Mouse (Mus musculus) ES-Bruce4 (cell line): ENCODE data around the gene Cdca3. TPM values are rescaled to one million over a fixed set of nuclear protein-coding genes. Genes with fewer than 3 reads are reported as not detected.
A peak's percentile ranks its signal among the peaks of the same experiment; 100 is the strongest.
"Not testable (repeated sequence)": the region's sequence is repeated elsewhere in the genome, so short reads cannot be mapped to it uniquely, and the experiment has no call there.

ENCODE experiments used
- H3K27ac ChIP-seq: 2 replicates; pipeline ENCODE4 v1.5.1; 2012; ENCODE audit warnings: low read length, inconsistent platforms; ENCODE audit not compliant: insufficient read depth
- H3K27me3 ChIP-seq: 2 replicates; pipeline ENCODE4 v1.6.1; 2012; ENCODE audit warnings: mild to moderate bottlenecking, low read length, inconsistent platforms; ENCODE audit not compliant: control insufficient read depth, poor library complexity, insufficient read depth, severe bottlenecking
- H3K36me3 ChIP-seq: 2 replicates; pipeline ENCODE4 v1.6.1; 2012; ENCODE audit warnings: inconsistent platforms, mild to moderate bottlenecking, low read length, moderate library complexity; ENCODE audit not compliant: control insufficient read depth, poor library complexity, insufficient read depth, severe bottlenecking
- H3K4me1 ChIP-seq: one replicate; pipeline ENCODE4 v1.8.1; 2011; ENCODE audit warnings: low read length; ENCODE audit not compliant: control insufficient read depth, insufficient read depth
- H3K4me3 ChIP-seq: 2 replicates; pipeline ENCODE4 v1.5.1; 2011; ENCODE audit warnings: low read depth, mild to moderate bottlenecking, low read length
- H3K9ac ChIP-seq: 2 replicates; pipeline ENCODE4 v1.6.1; 2012; ENCODE audit warnings: low read depth, mild to moderate bottlenecking, inconsistent platforms; ENCODE audit not compliant: poor library complexity, severe bottlenecking
- H3K9me3 ChIP-seq: replicated peaks from 2 replicates; pipeline ENCODE4 v1.6.1; 2012; ENCODE audit warnings: mild to moderate bottlenecking, low read length, inconsistent platforms; ENCODE audit not compliant: control insufficient read depth, poor library complexity, insufficient read depth, severe bottlenecking
- CTCF ChIP-seq: IDR thresholded peaks from one replicate; pipeline ENCODE4 v1.8.1; 2011; ENCODE audit warnings: low read depth, low read length
- EP300 ChIP-seq: IDR thresholded peaks from 2 replicates; pipeline ENCODE4 v1.6.1; 2011; ENCODE audit warnings: low read depth, low read length; ENCODE audit not compliant: insufficient read depth
- POLR2A ChIP-seq: IDR thresholded peaks from one replicate; pipeline ENCODE4 v1.8.1; 2011; ENCODE audit warnings: low read length; ENCODE audit not compliant: insufficient read depth
- polyA plus RNA-seq: library from polyadenylated mRNA; stranded (reverse); fragments of >200 nt; gene quantifications from 2 replicates; pipeline ENCODE4 v1.2.4, GENCODE M21; 2011; ENCODE audit warnings: low read depth; ENCODE audit not compliant: missing spikeins, insufficient read depth, insufficient read length

Gene Cdca3
- polyA plus RNA-seq, 1 experiment = 162 TPM

GRCm38 (mm10) chr6:124822049-124822448, 7.3 kb upstream of the Cdca3 start:
- H3K36me3 ChIP-seq = peaks cover 66% of the 10 kb centered on the region

GRCm38 (mm10) chr6:124828101-124828592, 1.2 kb upstream of the Cdca3 start:
- Histone ChIP-seq H3K9ac (0 out of 2 replicates have a peak overlapping the region, but pooled peaks have one; percentile 8), H3K27ac (no peak overlapping the region), H3K9me3 (no peaks in the 10 kb centered on the region), H3K36me3 (peaks cover 44% of the 10 kb centered on the region), H3K4me1 (peaks cover 2% of the 10 kb centered on the region), H3K4me3 (peak overlapping the region; percentile 88), H3K27me3 (no peaks in the 10 kb centered on the region)
- no peak for TF ChIP-seq POLR2A
- no peak for TF ChIP-seq CTCF
- no peak for TF ChIP-seq EP300

More at GRCm38 (mm10) chr6:124822049-124822448, 7.3 kb upstream of the Cdca3 start:
- H3K4me1 ChIP-seq = no peaks in the 10 kb centered on the region
- H3K27ac ChIP-seq = no peak overlapping the region
- H3K9ac ChIP-seq = no peak overlapping the region
- H3K27me3 ChIP-seq = no peaks in the 10 kb centered on the region
- TF ChIP-seq EP300 = no peak
- no peak for TF ChIP-seq CTCF
- H3K9me3 ChIP-seq = no peaks in the 10 kb centered on the region
- no peak overlapping the region for H3K4me3 ChIP-seq

- Histone ChIP-seq H3K9me3 (no peaks in the 10 kb centered on the region), H3K4me1 (peaks cover 2% of the 10 kb centered on the region), H3K36me3 (peaks cover 26% of the 10 kb centered on the region), H3K27ac (peak overlapping the region; percentile 82), H3K9ac (peak overlapping the region; percentile 89), H3K27me3 (no peaks in the 10 kb centered on the region), H3K4me3 (peak overlapping the region; percentile 98)
- TF ChIP-seq CTCF (no peak), POLR2A (peak; percentile 14)
These were observed 703 bp downstream of the Cdca3 start for GRCm38 (mm10) chr6:124829799-124830700.

- Histone ChIP-seq H3K9ac (peak overlapping the region; percentile 89; the same call in 1 of the 2 replicates), H3K36me3 (peaks cover 17% of the 10 kb centered on the region), H3K4me3 (peak overlapping the region; percentile 7; the same call in 1 of the 2 replicates)
- H3K27me3 ChIP-seq, H3K4me1 ChIP-seq, H3K27ac ChIP-seq, H3K9me3 ChIP-seq: not testable (repeated sequence)
These were observed 1.9 kb downstream of the Cdca3 start for GRCm38 (mm10) chr6:124831199-124831598.

- no peak overlapping the region for H3K9ac ChIP-seq
- TF ChIP-seq CTCF (no peak), EP300 (no peak), POLR2A (no peak)
- peaks cover 2% of the 10 kb centered on the region for H3K4me1 ChIP-seq
- H3K4me3 ChIP-seq = no peak overlapping the region
- no peaks in the 10 kb centered on the region for H3K27me3 ChIP-seq
- peaks cover 17% of the 10 kb centered on the region for H3K36me3 ChIP-seq
- no peaks in the 10 kb centered on the region for H3K9me3 ChIP-seq
- H3K27ac ChIP-seq = no peak overlapping the region
These were observed 2.3 kb downstream of the Cdca3 start for GRCm38 (mm10) chr6:124831649-124832048.

- H3K36me3 ChIP-seq = peaks cover 17% of the 10 kb centered on the region
- no peak overlapping the region for H3K27ac ChIP-seq
- H3K9ac ChIP-seq = no peak overlapping the region
- TF ChIP-seq POLR2A (no peak), CTCF (no peak), EP300 (no peak)
- H3K9me3 ChIP-seq = no peaks in the 10 kb centered on the region
- H3K27me3 ChIP-seq = no peaks in the 10 kb centered on the region
- no peak overlapping the region for H3K4me3 ChIP-seq
- peaks cover 4% of the 10 kb centered on the region for H3K4me1 ChIP-seq
These were observed 5.2 kb downstream of the Cdca3 start for GRCm38 (mm10) chr6:124834512-124835081.
